ENCODE assay signal across 8 mouse cellular contexts in genomic region chr16:64771431-64771818, GRCm38 (mm10). TPM values are rescaled to one million over a fixed set of nuclear protein-coding genes. Genes with fewer than 3 reads are reported as not detected.
DNase-seq lines count a peak whose midpoint lies in the region; ATAC-seq and TF ChIP-seq lines count a peak whose summit lies in the region.

No protein-coding gene starts in this region.

- ATAC-seq in erythroblast, adult 5-6 weeks (replicated peaks; ENCODE audit: low FRiP score, poor library complexity, severe bottlenecking), result no peak
- peak; percentile 24; the same call in 1 of the 2 replicates for ATAC-seq in forebrain, embryonic 14.5 days
- no peak for ATAC-seq in liver, embryonic 14.5 days (ENCODE audit: insufficient read depth)
- no peak for ATAC-seq in activated CD4-positive, CD25-positive, alpha-beta regulatory T cell, adult 4 months

- 87% methylated on average over 2 of the region's 2 CpGs for WGBS in forebrain, embryonic 14.5 days
- 78% methylated on average over 2 of the region's 2 CpGs for WGBS in liver, embryonic 14.5 days (ENCODE audit: insufficient replicate concordance)

- H3K27me3 ChIP-seq in erythroblast, embryonic 14.5 days (ENCODE audit: control insufficient read depth), result no peaks in the 10 kb centered on the region; the same call in 1 of the 2 replicates
- 0 out of 2 replicates have a peak, but pooled peaks cover 3% of the 10 kb centered on the region for H3K27me3 ChIP-seq in E14TG2a.4 (ENCODE audit: insufficient read depth, low read length)
- no peaks in the 10 kb centered on the region for H3K27me3 ChIP-seq in forebrain, embryonic 14.5 days (replicated peaks; ENCODE audit: control insufficient read depth, insufficient read depth, low read length)
- H3K27me3 ChIP-seq in liver, embryonic 14.5 days (ENCODE audit: control insufficient read depth, insufficient read depth, low read length), result no peaks in the 10 kb centered on the region

- peak; percentile 9 for DNase-seq in forebrain, embryonic 14.5 days (ENCODE audit: low spot score)
- no peak for DNase-seq in liver, embryonic 14.5 days (ENCODE audit: low read depth in 3 of 3, low spot score in 3 of 3)
- no peak for DNase-seq in right cerebral cortex, adult 2 months (ENCODE audit: low spot score in 2 of 2)
- no peak for DNase-seq in left cerebral cortex, adult 9 months (ENCODE audit: low spot score in 2 of 2)

- H3K4me1 ChIP-seq in erythroblast, embryonic 14.5 days (ENCODE audit: control insufficient read depth), result peaks cover 12% of the 10 kb centered on the region
- peaks cover 34% of the 10 kb centered on the region for H3K4me1 ChIP-seq in E14TG2a.4 (replicated peaks; ENCODE audit: low read depth, low read length)
- H3K4me1 ChIP-seq in forebrain, embryonic 14.5 days (ENCODE audit: control insufficient read depth, insufficient read depth, low read length), result peaks cover 5% of the 10 kb centered on the region
- H3K4me1 ChIP-seq in liver, embryonic 14.5 days (replicated peaks; ENCODE audit: control insufficient read depth in 2 of 2, insufficient read depth in 2 of 2, low read length in 1 of 2), result peaks cover 0 to 3% of the 10 kb centered on the region in 2 experiments; a peak in 3 of 4 replicates

- TF ChIP-seq EP300 in liver, embryonic 14.5 days (IDR thresholded peaks at IDR 0.05; ENCODE audit: low read depth), result no peak

- H3K4me3 ChIP-seq in erythroblast, embryonic 14.5 days (replicated peaks), result peak overlapping the region; percentile 91
- peak overlapping the region; percentile 90 for H3K4me3 ChIP-seq in E14TG2a.4 (replicated peaks; ENCODE audit: low read length)
- H3K4me3 ChIP-seq in forebrain, embryonic 14.5 days (ENCODE audit: low read depth, low read length), result peak overlapping the region; percentile 81
- H3K4me3 ChIP-seq in liver, embryonic 14.5 days (ENCODE audit: insufficient read depth in 1 of 2, low read depth in 2 of 2, low read length in 2 of 2), result peak overlapping the region in 1 of 2 experiments; percentile 66; a peak in 2 of 4 replicates

- H3K9me3 ChIP-seq in erythroblast, embryonic 14.5 days (ENCODE audit: control insufficient read depth, low read length), result no peaks in the 10 kb centered on the region
- no peaks in the 10 kb centered on the region for H3K9me3 ChIP-seq in E14TG2a.4 (ENCODE audit: low read length)
- no peaks in the 10 kb centered on the region for H3K9me3 ChIP-seq in forebrain, embryonic 14.5 days (replicated peaks; ENCODE audit: control insufficient read depth, low read length)
- no peaks in the 10 kb centered on the region for H3K9me3 ChIP-seq in liver, embryonic 14.5 days (ENCODE audit: control insufficient read depth, low read length)

- H3K27ac ChIP-seq in forebrain, embryonic 14.5 days (ENCODE audit: low read depth, low read length), result no peak overlapping the region
- no peak overlapping the region for H3K27ac ChIP-seq in liver, embryonic 14.5 days

- peaks cover 6% of the 10 kb centered on the region for H3K36me3 ChIP-seq in erythroblast, embryonic 14.5 days (ENCODE audit: control insufficient read depth)
- peaks cover 18% of the 10 kb centered on the region for H3K36me3 ChIP-seq in E14TG2a.4 (ENCODE audit: insufficient read depth, low read length)
- H3K36me3 ChIP-seq in forebrain, embryonic 14.5 days (ENCODE audit: control insufficient read depth, insufficient read depth, low read length), result 0 out of 2 replicates have a peak, but pooled peaks cover 5% of the 10 kb centered on the region
- H3K36me3 ChIP-seq in liver, embryonic 14.5 days (replicated peaks; ENCODE audit: control insufficient read depth, insufficient read depth, low read depth), result no peaks in the 10 kb centered on the region; the same call in 1 of the 2 replicates

- peak overlapping the region; percentile 86; the same call in 1 of the 2 replicates for H3K9ac ChIP-seq in forebrain, embryonic 14.5 days (ENCODE audit: low read length)
- no peak overlapping the region for H3K9ac ChIP-seq in liver, embryonic 14.5 days (replicated peaks)

- H3K4me2 ChIP-seq in forebrain, embryonic 14.5 days (ENCODE audit: low read length), result peak overlapping the region; percentile 60
- peak overlapping the region; percentile 74 for H3K4me2 ChIP-seq in liver, embryonic 14.5 days (ENCODE audit: low read depth)

- TF ChIP-seq CTCF in E14TG2a.4 (conservative IDR thresholded peaks at IDR 0.05; ENCODE audit: low read length), result no peak
- TF ChIP-seq CTCF in liver, embryonic 14.5 days (IDR thresholded peaks at IDR 0.05; ENCODE audit: low read depth), result no peak

RNA-seq across cellular contexts. Expression of gene 4930453N24Rik, which starts 0.5 kb away (rescaled TPM):
- 0.39 and 0.60 TPM in 2 replicates for polyA plus RNA-seq in erythroblast, embryonic 14.5 days (2012)
- total RNA-seq in erythroblast, adult 5-6 weeks (2015; ENCODE audit: low replicate concordance), result 5.0 and 8.2 TPM in 2 replicates
- 9.5 and 10.4 TPM in 2 replicates for total RNA-seq in erythroblast, adult 5-6 weeks (2017; ENCODE audit: low replicate concordance)
- polyA plus RNA-seq in forebrain, embryonic 14.5 days (2014; fragmentation: Nextera tagmentation; extraction: Ambion mirVana), result 29.9 and 31.5 TPM in 2 replicates
- 2.5 and 6.3 TPM in 2 replicates for polyA plus RNA-seq in liver, embryonic 14.5 days (2012; rRNA removed)
- polyA plus RNA-seq in liver, embryonic 14.5 days (2014; fragmentation: Nextera tagmentation; extraction: Ambion mirVana), result 12.0 and 12.4 TPM in 2 replicates
- 10 to 100 TPM; 20.3 to 25.6 TPM for polyA plus RNA-seq in activated CD4-positive, CD25-positive, alpha-beta regulatory T cell, adult 4 months (2017; shearing (Covaris generic))
